Mouse (Mus musculus) bone marrow, adult 2 months (tissue): ENCODE data around the gene Smarca4.

Source experiments
- CTCF ChIP-seq: fragments of 200-500 bp; IDR thresholded peaks from 2 replicates; pipeline ENCODE4 v1.5.1; 2011; ENCODE audit warnings: low read length, control low read depth; ENCODE audit not compliant: control insufficient read depth, insufficient read depth
- POLR2A ChIP-seq: fragments of 200-500 bp; IDR thresholded peaks from 2 replicates; pipeline ENCODE4 v1.6.1; 2011; ENCODE audit warnings: low read depth, mild to moderate bottlenecking, control low read depth, low read length, borderline replicate concordance; ENCODE audit not compliant: control insufficient read depth

DNA sequence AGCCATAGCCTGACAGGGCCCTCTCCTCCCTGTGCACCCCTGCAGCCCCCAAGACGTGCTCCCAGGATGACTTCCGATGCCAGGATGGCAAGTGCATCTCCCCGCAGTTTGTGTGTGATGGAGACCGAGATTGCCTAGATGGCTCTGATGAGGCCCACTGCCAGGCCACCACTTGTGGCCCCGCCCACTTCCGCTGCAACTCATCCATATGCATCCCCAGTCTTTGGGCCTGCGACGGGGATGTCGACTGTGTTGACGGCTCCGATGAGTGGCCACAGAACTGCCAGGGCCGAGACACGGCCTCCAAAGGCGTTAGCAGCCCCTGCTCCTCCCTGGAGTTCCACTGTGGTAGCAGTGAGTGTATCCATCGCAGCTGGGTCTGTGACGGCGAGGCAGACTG, 117.5 kb downstream of the Smarca4 start:
- TF ChIP-seq CTCF = no peak
- no peak for TF ChIP-seq POLR2A
